Mouse (Mus musculus): ENCODE results near the gene Upk3b.

Gene Upk3b

GRCm38 (mm10) chr5:136075076-136075475 is 36.8 kb downstream of the Upk3b start:
- DNase-seq (ENCODE audit: low spot score) = no peak

GRCm38 (mm10) chr5:136076284-136076683 is 38.0 kb downstream of the Upk3b start:
- no peak for DNase-seq (ENCODE audit: low spot score)

DNA sequence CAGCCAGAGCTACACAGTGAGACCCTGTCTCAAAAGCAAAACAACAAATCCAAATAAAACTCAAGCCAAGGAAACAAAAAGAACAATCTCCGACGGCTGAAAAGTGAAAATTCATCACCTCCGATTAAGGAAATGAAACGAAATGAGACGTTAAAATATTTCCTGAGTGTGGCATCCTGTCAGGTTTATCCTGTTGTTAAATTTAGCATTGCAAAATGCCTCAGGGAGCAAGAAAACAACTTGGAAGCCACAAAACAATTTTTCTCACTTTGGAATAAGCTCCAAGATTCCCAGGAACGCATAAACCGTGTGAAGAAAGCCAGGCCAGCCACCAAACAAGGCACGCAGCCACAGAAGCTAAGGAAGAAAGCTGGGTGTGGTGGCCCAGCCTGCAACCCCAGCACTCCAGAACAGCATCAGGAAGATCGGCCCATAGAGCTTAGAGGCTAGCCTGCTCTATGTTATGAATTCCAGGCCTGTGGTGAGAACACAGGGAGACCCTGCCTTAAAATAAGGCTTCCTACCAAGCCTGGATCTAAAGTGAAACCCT is 38.8 kb downstream of the Upk3b start:
- no peak for DNase-seq (ENCODE audit: low spot score)

GRCm38 (mm10) chr5:136078136-136078535 is 39.8 kb downstream of the Upk3b start:
- no peak for DNase-seq (ENCODE audit: low spot score)

DNA sequence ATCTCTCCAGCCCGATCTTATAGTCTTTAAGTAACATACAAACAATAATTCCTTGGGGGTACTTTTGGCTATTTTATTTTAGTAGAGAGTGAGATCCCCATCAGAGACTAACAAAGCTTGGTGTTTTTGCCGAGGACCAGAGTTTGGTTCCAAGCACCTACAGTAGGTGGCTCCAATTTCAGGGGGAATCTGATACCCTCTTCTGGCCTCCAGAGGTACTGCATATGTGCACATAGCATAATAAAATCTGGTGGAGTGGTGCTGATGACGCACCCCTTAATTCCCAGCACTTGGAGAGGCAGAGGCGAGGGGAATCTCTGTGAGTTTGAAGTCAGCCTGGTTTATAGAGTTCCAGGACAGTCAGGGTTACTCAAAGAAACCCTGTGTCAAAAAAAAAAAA is 44.0 kb downstream of the Upk3b start:
- DNase-seq (ENCODE audit: low spot score) = no peak

DNA sequence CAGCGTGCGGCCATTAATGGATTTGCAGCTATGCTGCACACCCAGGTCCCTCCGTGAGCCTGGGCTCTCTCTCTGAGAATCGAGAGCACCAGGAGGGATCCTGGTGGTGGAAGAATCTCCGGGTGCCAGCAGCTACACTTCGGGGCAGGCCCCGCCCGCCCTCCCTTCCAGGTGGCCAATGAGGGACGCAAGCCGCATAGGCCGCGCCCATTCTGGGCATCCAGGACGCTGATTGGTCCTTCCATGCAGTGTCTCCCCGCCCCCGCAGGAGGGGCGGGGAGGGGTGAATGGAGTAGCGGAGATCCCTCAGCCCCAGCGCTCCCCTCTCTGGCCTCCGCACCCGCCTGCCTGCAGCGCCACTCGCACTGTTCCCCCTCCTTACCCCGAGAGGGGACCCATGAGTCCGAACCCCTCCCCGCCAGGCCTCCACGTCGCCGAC is 45.4 kb downstream of the Upk3b start, which contains the start of gene Rasa4:
TSS of gene Rasa4 (plus strand) at position 248 of the 439 bp plus-strand sequence.
- DNase-seq (ENCODE audit: low spot score) = peak; percentile 99

- DNase-seq (ENCODE audit: low spot score) = peak; percentile 53
These were observed 46.0 kb downstream of the Upk3b start for GRCm38 (mm10) chr5:136084144-136084881.

GRCm38 (mm10) chr5:136084891-136085651 is 46.8 kb downstream of the Upk3b start:
- peak; percentile 78 for DNase-seq (ENCODE audit: low spot score)

- no peak for DNase-seq (ENCODE audit: low spot score)
These were observed 48.0 kb downstream of the Upk3b start for GRCm38 (mm10) chr5:136086290-136086689.

DNA sequence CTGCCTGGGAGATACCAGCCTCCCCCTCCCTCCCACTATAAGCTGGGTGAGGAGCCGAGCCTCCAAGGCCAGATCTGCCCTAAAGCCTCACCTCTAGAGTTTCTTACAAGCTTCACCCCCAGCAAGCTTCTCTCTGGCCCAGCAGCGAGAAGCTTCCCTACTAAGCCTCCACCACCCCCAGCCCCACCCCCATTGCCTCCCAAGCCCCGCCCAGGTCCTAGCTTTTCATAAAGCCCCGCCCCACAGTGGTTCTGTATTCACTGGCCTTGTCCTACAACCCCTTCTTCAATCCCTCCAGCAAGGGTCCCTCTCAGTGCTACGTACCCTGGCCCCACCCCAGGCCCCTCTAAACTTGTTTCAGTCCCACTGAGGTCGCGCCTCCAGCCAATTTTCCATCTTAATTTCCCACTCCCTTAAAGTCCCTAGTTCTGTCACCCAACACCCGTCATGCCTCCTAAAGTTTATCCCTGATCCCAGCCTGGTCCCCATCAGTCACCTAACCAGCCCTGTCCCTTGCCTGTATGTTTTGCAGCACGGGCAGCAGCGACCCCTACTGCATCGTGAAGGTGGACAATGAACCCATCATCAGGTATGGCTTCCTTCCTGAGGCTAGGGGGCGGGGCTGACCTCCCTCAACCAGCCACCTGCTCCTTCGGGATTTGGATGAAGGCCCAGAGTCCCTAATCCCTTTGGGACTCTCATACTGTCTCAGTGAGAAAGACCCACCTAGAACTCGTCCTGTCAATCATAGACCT is 50.7 kb downstream of the Upk3b start:
- no peak for DNase-seq (ENCODE audit: low spot score)

GRCm38 (mm10) chr5:136091927-136092326 is 53.6 kb downstream of the Upk3b start:
- DNase-seq (ENCODE audit: low spot score) = no peak

DNA sequence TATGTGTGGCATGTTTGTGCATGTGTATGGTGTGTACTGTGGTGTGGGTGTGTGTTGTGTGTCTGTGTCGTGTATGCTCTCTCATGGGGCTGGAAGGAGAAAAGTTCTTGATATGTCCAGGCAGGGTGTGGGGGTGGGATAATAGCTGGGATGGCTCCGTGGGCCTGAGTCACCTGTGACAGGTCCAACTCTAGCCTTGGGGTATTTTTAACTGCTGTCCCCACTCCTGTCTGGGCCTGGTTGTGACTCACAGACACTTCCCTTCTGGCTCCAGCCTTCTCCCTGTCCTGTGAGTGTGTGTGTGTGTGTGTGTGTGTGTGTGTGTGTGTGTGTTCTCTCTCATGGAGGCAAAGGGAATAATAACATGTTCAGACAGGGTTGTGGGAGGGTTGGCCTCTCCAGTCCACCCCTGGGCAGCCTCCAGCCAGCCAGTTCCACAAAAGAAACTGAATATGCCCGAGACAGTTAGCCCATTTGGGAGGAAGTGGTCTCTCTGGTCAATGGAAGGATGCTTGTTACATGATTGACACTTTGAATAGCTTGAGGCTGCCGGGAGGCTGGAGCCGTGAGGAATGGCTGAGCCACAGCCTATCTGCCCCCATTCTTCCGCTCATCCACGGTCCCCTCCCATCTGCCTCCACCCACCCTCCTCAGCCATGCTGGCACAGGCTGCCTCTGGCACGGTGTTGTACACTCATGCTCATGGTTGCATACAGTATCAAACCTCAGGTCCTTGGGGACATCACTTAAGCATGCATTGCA is 56.1 kb downstream of the Upk3b start:
- no peak for DNase-seq (ENCODE audit: low spot score)

- DNase-seq (ENCODE audit: low spot score) = no peak
These were observed 56.8 kb downstream of the Upk3b start for GRCm38 (mm10) chr5:136095089-136095488.

All from MN1 (cell line).